Mouse (Mus musculus): ENCODE measurements around the gene Gli2.

DNA sequence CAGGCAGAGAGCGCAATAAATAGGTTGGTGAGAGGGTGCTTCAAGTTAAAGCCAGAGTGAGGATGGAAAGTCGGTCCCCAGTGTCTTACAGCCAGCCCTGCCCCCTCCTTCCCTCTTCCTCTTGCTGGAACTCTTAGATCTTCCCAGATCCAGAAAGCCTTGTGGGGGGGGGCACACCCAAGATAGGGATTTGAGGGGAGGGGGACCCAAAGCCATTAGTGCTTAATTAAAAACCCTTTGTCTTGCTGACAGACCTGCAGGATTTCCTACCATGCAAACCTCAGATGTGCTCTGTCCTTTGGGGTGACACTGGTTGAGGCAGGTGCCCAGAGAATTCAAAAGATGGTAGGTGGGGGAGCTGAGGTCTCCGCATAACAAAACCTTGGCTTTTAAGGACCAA, 22.5 kb upstream of the Gli2 start:
- TF ChIP-seq CTCF (IDR thresholded peaks at IDR 0.05; ENCODE audit: insufficient read depth, low read depth, low read length) (no peak), POLR2A (IDR thresholded peaks at IDR 0.05; ENCODE audit: insufficient read depth, low read depth, low read length) (no peak)

Data from olfactory bulb, adult 2 months (tissue).